Mouse (Mus musculus) liver, postnatal 0 days (tissue): ENCODE data around the gene Ikbip.

ENCODE experiments used
- CTCF ChIP-seq: sonication (generic); IDR thresholded peaks from 2 replicates; pipeline ENCODE4 v1.5.1; 2016; ENCODE audit warnings: antibody characterized with exemption, low read depth
- EP300 ChIP-seq: IDR thresholded peaks from 2 replicates; pipeline ENCODE4 v1.6.1; 2016; ENCODE audit warnings: antibody characterized with exemption, low read depth, mild to moderate bottlenecking

DNA sequence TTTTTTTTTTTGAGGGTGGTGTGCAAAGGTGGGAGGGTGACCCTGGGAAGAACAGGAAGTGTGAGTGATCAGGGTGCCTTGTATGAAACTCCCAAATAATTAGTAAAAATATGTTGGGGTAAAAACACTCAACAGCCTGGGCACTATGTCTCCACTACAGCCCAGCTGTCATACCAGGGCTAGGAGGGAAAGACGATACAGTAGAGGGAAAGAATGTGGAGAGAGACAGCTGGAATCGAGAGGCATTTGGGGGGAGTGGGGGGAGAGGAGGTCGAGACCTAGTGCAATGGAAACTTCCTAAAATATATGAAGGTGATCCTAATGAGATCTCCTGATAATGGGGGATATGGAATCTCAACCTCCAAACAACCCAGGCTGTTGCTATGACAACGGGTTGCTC is 27.1 kb downstream of the Ikbip start:
- no peak for TF ChIP-seq CTCF
- no peak for TF ChIP-seq EP300
